Mouse (Mus musculus) layer of hippocampus, postnatal 14 days (tissue): ENCODE measurements around the gene Slc27a5. TPM values are rescaled to one million over a fixed set of nuclear protein-coding genes. Genes with fewer than 3 reads are reported as not detected.

Experiments used
- DNase-seq, 2 experiments: peaks; one replicate each; pipeline ENCODE4 v3.0.0; 2021 to 2022; ENCODE audit warnings: low spot score in 2 of 2, mixed read lengths in 1 of 2
- total RNA-seq, 2 experiments: library from RNA; stranded (reverse); gene quantifications; 2 replicates each; pipeline ENCODE4 v1.2.3; 2021

Gene Slc27a5
- total RNA-seq, 2 experiments from 2014 or later: 0.26 TPM; not detected in 1

GRCm38 (mm10) chr7:13024805-13025204, 26.8 kb upstream of the Slc27a5 start:
- peak; percentile 86 to 87 for DNase-seq

GRCm38 (mm10) chr7:13023928-13024731, 26.1 kb upstream of the Slc27a5 start:
- peak; percentile 95 to 99 for DNase-seq

GRCm38 (mm10) chr7:13022773-13023535, 25.0 kb upstream of the Slc27a5 start:
- peak in 1 of 2 experiments; percentile 50 for DNase-seq

- no peak for DNase-seq
Measured at GRCm38 (mm10) chr7:13015217-13015616, 17.2 kb upstream of the Slc27a5 start.

- no peak for DNase-seq
Measured at GRCm38 (mm10) chr7:13014275-13014839, 16.4 kb upstream of the Slc27a5 start.

GRCm38 (mm10) chr7:13013671-13014070, 15.7 kb upstream of the Slc27a5 start:
- DNase-seq: no peak

- no peak for DNase-seq
Measured at GRCm38 (mm10) chr7:13010005-13010908, 12.3 kb upstream of the Slc27a5 start, which contains the start of gene Zbtb45. Gene Zbtb45 (minus strand): TSS chr7:13010034.

- peak; percentile 95 to 98 for DNase-seq
Measured at GRCm38 (mm10) chr7:13009143-13010004, 11.4 kb upstream of the Slc27a5 start.

- no peak for DNase-seq
Measured at GRCm38 (mm10) chr7:13007341-13008092, 9.5 kb upstream of the Slc27a5 start.

- DNase-seq: no peak
Measured at GRCm38 (mm10) chr7:13006531-13006930, 8.5 kb upstream of the Slc27a5 start.

- no peak for DNase-seq
Measured at GRCm38 (mm10) chr7:13006011-13006410, 8.0 kb upstream of the Slc27a5 start.

GRCm38 (mm10) chr7:13003380-13003779, 5.4 kb upstream of the Slc27a5 start:
- DNase-seq: no peak

GRCm38 (mm10) chr7:13001584-13001983, 3.6 kb upstream of the Slc27a5 start:
- DNase-seq: no peak

- no peak for DNase-seq
Measured at GRCm38 (mm10) chr7:12998851-12999250, 859 bp upstream of the Slc27a5 start, which contains the start of gene Trim28. Gene Trim28 (plus strand): TSS chr7:12999114.

- DNase-seq: no peak
Measured at GRCm38 (mm10) chr7:12997230-12997629, 762 bp downstream of the Slc27a5 start.

GRCm38 (mm10) chr7:12995862-12996261, 2.1 kb downstream of the Slc27a5 start:
- DNase-seq: no peak

- no peak for DNase-seq
Measured at GRCm38 (mm10) chr7:12993148-12993547, 4.8 kb downstream of the Slc27a5 start.

GRCm38 (mm10) chr7:12992222-12992621, 5.8 kb downstream of the Slc27a5 start:
- no peak for DNase-seq
